Mouse (Mus musculus) cortical plate, adult 2 months (tissue): ENCODE data around the gene Gm9837.

Experiments used
- CTCF ChIP-seq: fragments of 200-500 bp; IDR thresholded peaks from 2 replicates; pipeline ENCODE4 v1.5.1; 2011; ENCODE audit warnings: mild to moderate bottlenecking, control low read depth, low read length; ENCODE audit not compliant: insufficient read depth; ENCODE audit errors: extremely low read depth
- POLR2A ChIP-seq: fragments of 200-500 bp; IDR thresholded peaks from 2 replicates; pipeline ENCODE4 v1.6.1; 2011; ENCODE audit warnings: mild to moderate bottlenecking, low read length, control low read depth; ENCODE audit not compliant: insufficient read depth; ENCODE audit errors: extremely low read depth

GRCm38 (mm10) chr11:53430300-53430669, 40.0 kb downstream of the Gm9837 start:
- TF ChIP-seq CTCF (no peak), POLR2A (no peak)
